Comparison of ENCODE assay signal across 19 mouse cellular contexts in the genomic region with DNA sequence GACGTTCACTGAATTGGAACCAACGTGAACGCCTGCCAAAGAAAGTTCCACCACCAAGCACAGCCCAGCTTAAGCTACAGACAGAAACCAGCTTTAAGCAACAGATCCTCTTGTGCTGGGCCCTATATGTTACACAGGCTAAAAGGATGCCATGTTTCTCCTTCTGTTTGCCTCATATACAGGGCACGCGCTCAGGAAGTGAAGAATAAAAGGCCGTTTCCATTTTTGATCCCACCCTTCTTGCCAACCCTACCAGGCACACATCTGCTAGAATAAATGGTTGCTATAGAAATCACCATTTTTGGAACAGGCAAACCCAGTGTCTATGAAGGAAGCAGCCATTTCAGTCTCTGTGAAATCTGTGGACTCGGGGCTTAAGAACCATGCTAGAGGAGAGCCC. TPM values are rescaled to one million over a fixed set of nuclear protein-coding genes. Genes with fewer than 3 reads are reported as not detected.
DNase-seq lines count a peak whose midpoint lies in the region; ATAC-seq and TF ChIP-seq lines count a peak whose summit lies in the region.
"Had no signal": no experiment of that assay in that cellular context is flagged by ENCODE, and none has a peak within 500 bp of the region (broad histone marks: within the 10 kb centered on the region; RNA-seq: fewer than 3 reads in every experiment).

No protein-coding gene starts in this region.

- no peak for TF ChIP-seq POLR2A in lung, adult 2 months (IDR thresholded peaks at IDR 0.05; ENCODE audit: borderline replicate concordance, extremely low read depth, low read depth, low read length)

- no peaks in the 10 kb centered on the region for H3K4me1 ChIP-seq in forebrain, embryonic 16.5 days (replicated peaks; ENCODE audit: control insufficient read depth, insufficient read depth, low read length)
- peaks cover 4% of the 10 kb centered on the region; the same call in 1 of the 2 replicates for H3K4me1 ChIP-seq in forebrain, embryonic 13.5 days
- peaks cover 6% of the 10 kb centered on the region; the same call in 1 of the 2 replicates for H3K4me1 ChIP-seq in lung, adult 2 months (ENCODE audit: control insufficient read depth, insufficient read depth, low read length)
- H3K4me1 ChIP-seq: heart, embryonic 12.5 days; intestine, embryonic 15.5 days; kidney, embryonic 15.5 days; limb, embryonic 15.5 days; stomach, embryonic 15.5 days had no signal

- no peaks in the 10 kb centered on the region for H3K9me3 ChIP-seq in forebrain, embryonic 16.5 days (ENCODE audit: control insufficient read depth, low read length)
- H3K9me3 ChIP-seq in forebrain, embryonic 13.5 days (replicated peaks) = no peaks in the 10 kb centered on the region
- H3K9me3 ChIP-seq: heart, embryonic 12.5 days; intestine, embryonic 15.5 days; kidney, embryonic 15.5 days; limb, embryonic 15.5 days; midbrain, embryonic 12.5 days; neural tube, embryonic 13.5 days; stomach, embryonic 15.5 days had no signal

- 68% methylated on average over 7 of the region's 7 CpGs for WGBS in forebrain, embryonic 16.5 days
- WGBS in forebrain, embryonic 13.5 days = 85% methylated on average over 7 of the region's 7 CpGs
- 86% methylated on average over 7 of the region's 7 CpGs for WGBS in lung, adult 2 months

- DNase-seq in layer of hippocampus, adult 2 months (ENCODE audit: low spot score in 2 of 2) = peak; percentile 48 to 75
- no peak for DNase-seq in layer of hippocampus, postnatal 25 days (ENCODE audit: extremely low spot score in 1 of 2, low spot score in 1 of 2)
- peak; percentile 59 for DNase-seq in brain, embryonic 18.5 days (ENCODE audit: low read depth, low spot score)
- peak; percentile 59 to 64 for DNase-seq in left cerebral cortex, postnatal 36 days (ENCODE audit: low spot score in 2 of 2)
- no peak for DNase-seq in cerebellum, postnatal 14 days
- DNase-seq in lung, adult 2 months = no peak
- DNase-seq: adrenal gland, postnatal 14 days; cerebellum, adult 8-10 months had no signal

- no peak overlapping the region for H3K4me3 ChIP-seq in forebrain, embryonic 16.5 days (replicated peaks; ENCODE audit: low read length)
- no peak overlapping the region for H3K4me3 ChIP-seq in forebrain, embryonic 13.5 days
- H3K4me3 ChIP-seq in layer of hippocampus, adult 2 months = no peak overlapping the region
- no peak overlapping the region for H3K4me3 ChIP-seq in lung, adult 2 months (replicated peaks; ENCODE audit: extremely low read depth, low read depth, low read length)
- H3K4me3 ChIP-seq: heart, embryonic 12.5 days; intestine, embryonic 15.5 days; kidney, embryonic 15.5 days; limb, embryonic 15.5 days; midbrain, embryonic 12.5 days; neural tube, embryonic 13.5 days; stomach, embryonic 15.5 days had no signal

- H3K27ac ChIP-seq in forebrain, embryonic 16.5 days (ENCODE audit: low read length) = peak overlapping the region; percentile 36; the same call in 1 of the 2 replicates
- H3K27ac ChIP-seq in forebrain, embryonic 13.5 days = no peak overlapping the region
- peak overlapping the region; percentile 90 for H3K27ac ChIP-seq in layer of hippocampus, adult 2 months
- H3K27ac ChIP-seq: hindbrain, embryonic 14.5 days; intestine, embryonic 15.5 days; kidney, embryonic 15.5 days; limb, embryonic 15.5 days; macrophage; midbrain, embryonic 12.5 days; neural tube, embryonic 13.5 days; stomach, embryonic 15.5 days had no signal

- peak; percentile 71 for ATAC-seq in forebrain, embryonic 16.5 days
- ATAC-seq in forebrain, embryonic 13.5 days = no peak
- ATAC-seq: intestine, embryonic 15.5 days had no signal

- no peak for TF ChIP-seq CTCF in layer of hippocampus, adult 2 months (conservative IDR thresholded peaks at IDR 0.05)
- no peak for TF ChIP-seq CTCF in lung, adult 2 months (IDR thresholded peaks at IDR 0.05; ENCODE audit: insufficient read depth, low read length)

- H3K36me3 ChIP-seq in forebrain, embryonic 16.5 days (ENCODE audit: control insufficient read depth, insufficient read depth) = no peaks in the 10 kb centered on the region
- no peaks in the 10 kb centered on the region for H3K36me3 ChIP-seq in forebrain, embryonic 13.5 days (ENCODE audit: poor library complexity, severe bottlenecking)
- H3K36me3 ChIP-seq: heart, embryonic 12.5 days; intestine, embryonic 15.5 days; kidney, embryonic 15.5 days; limb, embryonic 15.5 days; midbrain, embryonic 12.5 days; neural tube, embryonic 13.5 days; stomach, embryonic 15.5 days had no signal

- no peak overlapping the region for H3K4me2 ChIP-seq in forebrain, embryonic 16.5 days (ENCODE audit: low read length)
- no peak overlapping the region for H3K4me2 ChIP-seq in forebrain, embryonic 13.5 days
- H3K4me2 ChIP-seq: heart, embryonic 12.5 days; hindbrain, embryonic 14.5 days; intestine, embryonic 15.5 days; kidney, embryonic 15.5 days; limb, embryonic 15.5 days; midbrain, embryonic 12.5 days; neural tube, embryonic 13.5 days; stomach, embryonic 15.5 days had no signal

- H3K9ac ChIP-seq in forebrain, embryonic 16.5 days (replicated peaks; ENCODE audit: low read depth, low read length) = no peak overlapping the region
- H3K9ac ChIP-seq in forebrain, embryonic 13.5 days = no peak overlapping the region
- H3K9ac ChIP-seq: heart, embryonic 12.5 days; hindbrain, embryonic 14.5 days; intestine, embryonic 15.5 days; kidney, embryonic 15.5 days; limb, embryonic 15.5 days; midbrain, embryonic 12.5 days; neural tube, embryonic 13.5 days; stomach, embryonic 15.5 days had no signal

- H3K27me3 ChIP-seq in forebrain, embryonic 16.5 days (replicated peaks; ENCODE audit: control insufficient read depth, insufficient read depth, low read length) = no peaks in the 10 kb centered on the region
- no peaks in the 10 kb centered on the region for H3K27me3 ChIP-seq in forebrain, embryonic 13.5 days
- H3K27me3 ChIP-seq: intestine, embryonic 15.5 days; midbrain, embryonic 12.5 days; neural tube, embryonic 13.5 days had no signal

- intact Hi-C loops in left cerebral cortex, postnatal 36 days (cut with DNase I) = no loop called here

RNA-seq across cellular contexts. Expression of gene Zbtb16, which starts 59.8 kb away (rescaled TPM):
- 5.1 and 6.1 TPM in 2 replicates for polyA plus RNA-seq in forebrain, embryonic 16.5 days (2015; fragmentation: Nextera tagmentation; extraction: Ambion mirVana)
- polyA plus RNA-seq in forebrain, embryonic 13.5 days (2015; fragmentation: Nextera tagmentation; extraction: Ambion mirVana) = 3.2 and 3.4 TPM in 2 replicates
- 100 to 1,000 TPM; 143 to 149 TPM for total RNA-seq in layer of hippocampus, adult 2 months (2021)
- total RNA-seq in layer of hippocampus, postnatal 25 days (2021) = 100 to 1,000 TPM; 103 TPM
- 10 to 100 TPM; 75.1 to 93.6 TPM for total RNA-seq in left cerebral cortex, postnatal 36 days (2021)
- polyA plus RNA-seq in lung, adult 2 months (2012; rRNA removed) = 16.0 and 44.4 TPM in 2 replicates

Comparison
In these comparisons a context has a peak if more than half of its experiments do, and no peak if none do; other contexts are left out.
1. DNase-seq: peak in layer of hippocampus, adult 2 months (2 of 2), brain, embryonic 18.5 days (single experiment) and left cerebral cortex, postnatal 36 days (2 of 2); none in layer of hippocampus, postnatal 25 days (0 of 2), cerebellum, postnatal 14 days (0 of 2) and lung, adult 2 months (single experiment).